Mouse (Mus musculus): ENCODE measurements around the gene Fars2. TPM values are rescaled to one million over a fixed set of nuclear protein-coding genes. Genes with fewer than 3 reads are reported as not detected.

The Fars2 gene
- total and polyA plus RNA-seq, 2 experiments from 2014 or later: 54.8 to 78.9 TPM

- TF ChIP-seq EP300 (IDR thresholded peaks at IDR 0.05; ENCODE audit: low read depth): no peak
- TF ChIP-seq CTCF (IDR thresholded peaks at IDR 0.05; ENCODE audit: low read depth): no peak
- Histone ChIP-seq H3K27me3 (ENCODE audit: control insufficient read depth, insufficient read depth, low read length) (no peaks in the 10 kb centered on the region), H3K4me1 (ENCODE audit: control insufficient read depth, insufficient read depth) (no peaks in the 10 kb centered on the region), H3K4me2 (ENCODE audit: low read depth, low read length) (no peak overlapping the region), H3K36me3 (replicated peaks; ENCODE audit: control insufficient read depth, insufficient read depth, low read length) (no peaks in the 10 kb centered on the region), H3K4me3 (ENCODE audit: low read depth, low read length) (no peak overlapping the region), H3K9ac (replicated peaks; ENCODE audit: low read depth, low read length) (no peak overlapping the region), H3K9me3 (replicated peaks; ENCODE audit: control insufficient read depth, low read length) (no peaks in the 10 kb centered on the region), H3K27ac (ENCODE audit: low read depth) (no peak overlapping the region)
- ATAC-seq (ENCODE audit: insufficient read depth, low read depth) (no peak), DNase-seq (ENCODE audit: low spot score) (no peak)
- WGBS: 80% methylated on average over 3 of the region's 3 CpGs
These were observed 251.6 kb downstream of the Fars2 start for GRCm38 (mm10) chr13:36368799-36369198.

GRCm38 (mm10) chr13:36369400-36369799 is 252.2 kb downstream of the Fars2 start:
- Histone ChIP-seq H3K4me3 (ENCODE audit: low read depth, low read length) (no peak overlapping the region), H3K27ac (ENCODE audit: low read depth) (no peak overlapping the region), H3K4me2 (ENCODE audit: low read depth, low read length) (no peak overlapping the region), H3K27me3 (ENCODE audit: control insufficient read depth, insufficient read depth, low read length) (no peaks in the 10 kb centered on the region), H3K4me1 (ENCODE audit: control insufficient read depth, insufficient read depth) (no peaks in the 10 kb centered on the region), H3K36me3 (replicated peaks; ENCODE audit: control insufficient read depth, insufficient read depth, low read length) (no peaks in the 10 kb centered on the region), H3K9ac (replicated peaks; ENCODE audit: low read depth, low read length) (no peak overlapping the region), H3K9me3 (replicated peaks; ENCODE audit: control insufficient read depth, low read length) (no peaks in the 10 kb centered on the region)
- DNase-seq (ENCODE audit: low spot score): no peak
- TF ChIP-seq EP300 (IDR thresholded peaks at IDR 0.05; ENCODE audit: low read depth) (no peak), CTCF (IDR thresholded peaks at IDR 0.05; ENCODE audit: low read depth) (no peak)
- WGBS: 86% methylated on average over 11 of the region's 11 CpGs
- ATAC-seq (ENCODE audit: insufficient read depth, low read depth): no peak

DNA sequence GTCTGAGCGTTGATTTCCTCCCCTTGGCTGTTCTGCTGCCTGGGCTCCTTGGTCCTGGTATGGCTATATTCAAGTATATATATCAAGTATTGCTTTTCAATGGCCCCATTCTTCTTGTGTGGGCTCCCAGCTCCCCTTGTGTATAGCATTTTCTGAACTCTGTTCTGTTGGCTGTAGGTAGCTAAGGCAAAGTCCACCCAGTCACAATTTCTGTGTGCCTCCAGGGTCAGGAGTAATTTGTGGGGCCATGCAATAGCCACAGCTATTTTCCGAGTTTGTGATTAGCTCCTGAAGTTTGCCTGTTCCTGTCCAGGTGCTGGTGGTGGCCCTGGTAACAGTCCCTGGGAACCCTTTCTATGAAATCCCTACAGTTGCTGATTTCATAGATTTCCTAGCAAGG is 266.0 kb downstream of the Fars2 start:
- Histone ChIP-seq H3K27ac (ENCODE audit: low read depth) (no peak overlapping the region), H3K9me3 (replicated peaks; ENCODE audit: control insufficient read depth, low read length) (no peaks in the 10 kb centered on the region), H3K27me3 (ENCODE audit: control insufficient read depth, insufficient read depth, low read length) (no peaks in the 10 kb centered on the region), H3K4me3 (ENCODE audit: low read depth, low read length) (no peak overlapping the region), H3K36me3 (replicated peaks; ENCODE audit: control insufficient read depth, insufficient read depth, low read length) (no peaks in the 10 kb centered on the region), H3K9ac (replicated peaks; ENCODE audit: low read depth, low read length) (no peak overlapping the region), H3K4me2 (ENCODE audit: low read depth, low read length) (no peak overlapping the region), H3K4me1 (ENCODE audit: control insufficient read depth, insufficient read depth) (no peaks in the 10 kb centered on the region)
- TF ChIP-seq CTCF (IDR thresholded peaks at IDR 0.05; ENCODE audit: low read depth): no peak
- TF ChIP-seq EP300 (IDR thresholded peaks at IDR 0.05; ENCODE audit: low read depth): no peak
- WGBS: 70% methylated on average over 2 of the region's 2 CpGs
- no peak for ATAC-seq (ENCODE audit: insufficient read depth, low read depth)
- no peak for DNase-seq (ENCODE audit: low spot score)

DNA sequence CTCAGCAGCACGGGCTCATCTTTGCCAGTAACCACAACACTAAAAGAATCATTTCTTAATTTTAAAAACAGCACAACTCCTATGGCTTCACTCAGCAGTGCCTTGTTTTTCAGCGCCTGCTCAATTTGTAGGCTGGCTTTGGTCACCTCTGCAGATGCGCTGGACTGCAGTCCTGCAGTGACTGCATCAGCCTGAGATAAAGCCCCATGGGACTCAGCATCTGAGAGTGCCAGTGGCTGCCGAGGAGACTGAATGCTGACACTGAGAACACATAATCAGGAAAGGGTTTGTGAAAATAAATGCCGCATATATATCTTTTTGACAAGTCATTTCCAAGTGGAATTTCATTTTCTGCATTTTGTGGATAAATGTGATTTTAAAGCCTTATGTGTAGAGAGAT is 268.9 kb downstream of the Fars2 start:
- Histone ChIP-seq H3K4me2 (ENCODE audit: low read depth, low read length) (no peak overlapping the region), H3K27me3 (ENCODE audit: control insufficient read depth, insufficient read depth, low read length) (no peaks in the 10 kb centered on the region), H3K4me3 (ENCODE audit: low read depth, low read length) (no peak overlapping the region), H3K9ac (replicated peaks; ENCODE audit: low read depth, low read length) (no peak overlapping the region), H3K4me1 (ENCODE audit: control insufficient read depth, insufficient read depth) (no peaks in the 10 kb centered on the region), H3K36me3 (replicated peaks; ENCODE audit: control insufficient read depth, insufficient read depth, low read length) (no peaks in the 10 kb centered on the region), H3K9me3 (replicated peaks; ENCODE audit: control insufficient read depth, low read length) (no peaks in the 10 kb centered on the region), H3K27ac (ENCODE audit: low read depth) (no peak overlapping the region)
- TF ChIP-seq CTCF (IDR thresholded peaks at IDR 0.05; ENCODE audit: low read depth) (no peak), EP300 (IDR thresholded peaks at IDR 0.05; ENCODE audit: low read depth) (no peak)
- WGBS: 66% methylated on average over 5 of the region's 5 CpGs
- no peak for ATAC-seq (ENCODE audit: insufficient read depth, low read depth)
- DNase-seq (ENCODE audit: low spot score): no peak

GRCm38 (mm10) chr13:36391936-36392335 is 274.7 kb downstream of the Fars2 start:
- 90% methylated on average over 7 of the region's 7 CpGs for WGBS
- Histone ChIP-seq H3K36me3 (replicated peaks; ENCODE audit: control insufficient read depth, insufficient read depth, low read length) (no peaks in the 10 kb centered on the region), H3K4me2 (ENCODE audit: low read depth, low read length) (no peak overlapping the region), H3K27ac (ENCODE audit: low read depth) (no peak overlapping the region), H3K27me3 (ENCODE audit: control insufficient read depth, insufficient read depth, low read length) (no peaks in the 10 kb centered on the region), H3K4me1 (ENCODE audit: control insufficient read depth, insufficient read depth) (no peaks in the 10 kb centered on the region), H3K4me3 (ENCODE audit: low read depth, low read length) (no peak overlapping the region), H3K9ac (replicated peaks; ENCODE audit: low read depth, low read length) (no peak overlapping the region), H3K9me3 (replicated peaks; ENCODE audit: control insufficient read depth, low read length) (no peaks in the 10 kb centered on the region)
- no peak for DNase-seq (ENCODE audit: low spot score)
- TF ChIP-seq CTCF (IDR thresholded peaks at IDR 0.05; ENCODE audit: low read depth) (no peak), EP300 (IDR thresholded peaks at IDR 0.05; ENCODE audit: low read depth) (no peak)
- no peak for ATAC-seq (ENCODE audit: insufficient read depth, low read depth)

GRCm38 (mm10) chr13:36392666-36393065 is 275.5 kb downstream of the Fars2 start:
- no peaks in the 10 kb centered on the region for H3K27me3 ChIP-seq (ENCODE audit: control insufficient read depth, insufficient read depth, low read length)
- no peak overlapping the region for H3K27ac ChIP-seq (ENCODE audit: low read depth)
- no peak overlapping the region for H3K9ac ChIP-seq (replicated peaks; ENCODE audit: low read depth, low read length)
- no peaks in the 10 kb centered on the region for H3K36me3 ChIP-seq (replicated peaks; ENCODE audit: control insufficient read depth, insufficient read depth, low read length)
- H3K4me1 ChIP-seq (ENCODE audit: control insufficient read depth, insufficient read depth): no peaks in the 10 kb centered on the region
- ATAC-seq (ENCODE audit: insufficient read depth, low read depth) (no peak), DNase-seq (ENCODE audit: low spot score) (no peak)
- 89% methylated on average over 4 of the region's 4 CpGs for WGBS
- H3K4me2 ChIP-seq (ENCODE audit: low read depth, low read length): no peak overlapping the region
- H3K4me3 ChIP-seq (ENCODE audit: low read depth, low read length): no peak overlapping the region
- no peak for TF ChIP-seq EP300 (IDR thresholded peaks at IDR 0.05; ENCODE audit: low read depth)
- no peak for TF ChIP-seq CTCF (IDR thresholded peaks at IDR 0.05; ENCODE audit: low read depth)
- no peaks in the 10 kb centered on the region for H3K9me3 ChIP-seq (replicated peaks; ENCODE audit: control insufficient read depth, low read length)

Measured in heart, postnatal 0 days (tissue).